Mouse (Mus musculus) testis, adult 2 months (tissue): Measurements from ENCODE around the gene Pdzd7. TPM values are rescaled to one million over a fixed set of nuclear protein-coding genes. Genes with fewer than 3 reads are reported as not detected.
A peak's percentile ranks its signal among the peaks of the same experiment; 100 is the strongest.

Experiments
- H3K27ac ChIP-seq: fragments of 200-500 bp; 2 replicates; pipeline ENCODE4 v1.5.1; 2012; ENCODE audit warnings: low read depth, low read length; ENCODE audit not compliant: control insufficient read depth, insufficient read depth
- H3K27me3 ChIP-seq: fragments of 200-500 bp; 2 replicates; pipeline ENCODE4 v1.6.1; 2012; ENCODE audit warnings: mild to moderate bottlenecking, low read length, moderate library complexity; ENCODE audit not compliant: control insufficient read depth, insufficient read depth
- H3K36me3 ChIP-seq: fragments of 200-500 bp; 2 replicates; pipeline ENCODE4 v1.6.1; 2012; ENCODE audit warnings: mild to moderate bottlenecking, low read length; ENCODE audit not compliant: control insufficient read depth, insufficient read depth
- H3K4me1 ChIP-seq: fragments of 200-500 bp; 2 replicates; pipeline ENCODE4 v1.6.1; 2012; ENCODE audit warnings: low read length; ENCODE audit not compliant: control insufficient read depth, insufficient read depth
- H3K4me3 ChIP-seq: fragments of 200-500 bp; 2 replicates; pipeline ENCODE4 v1.5.1; 2012; ENCODE audit warnings: low read depth, mild to moderate bottlenecking, low read length, moderate library complexity, mixed read lengths; ENCODE audit not compliant: control insufficient read depth
- CTCF ChIP-seq: fragments of 200-500 bp; IDR thresholded peaks from 2 replicates; pipeline ENCODE4 v1.5.1; 2012; ENCODE audit warnings: low read depth, mild to moderate bottlenecking, inconsistent platforms, low read length, moderate library complexity; ENCODE audit not compliant: control insufficient read depth, insufficient read depth, insufficient replicate concordance
- POLR2A ChIP-seq: fragments of 200-500 bp; IDR thresholded peaks from 2 replicates; pipeline ENCODE4 v1.6.1; 2012; ENCODE audit warnings: low read depth, mild to moderate bottlenecking, inconsistent platforms, low read length, moderate library complexity; ENCODE audit not compliant: control insufficient read depth
- polyA plus RNA-seq: library from polyadenylated mRNA; depleted of rRNA; stranded (reverse); fragments of >200 nt; gene quantifications from 2 replicates; pipeline ENCODE4 v1.2.3, GENCODE M21; 2012

Gene Pdzd7
- polyA plus RNA-seq, 1 experiment, result 1.0 TPM

DNA sequence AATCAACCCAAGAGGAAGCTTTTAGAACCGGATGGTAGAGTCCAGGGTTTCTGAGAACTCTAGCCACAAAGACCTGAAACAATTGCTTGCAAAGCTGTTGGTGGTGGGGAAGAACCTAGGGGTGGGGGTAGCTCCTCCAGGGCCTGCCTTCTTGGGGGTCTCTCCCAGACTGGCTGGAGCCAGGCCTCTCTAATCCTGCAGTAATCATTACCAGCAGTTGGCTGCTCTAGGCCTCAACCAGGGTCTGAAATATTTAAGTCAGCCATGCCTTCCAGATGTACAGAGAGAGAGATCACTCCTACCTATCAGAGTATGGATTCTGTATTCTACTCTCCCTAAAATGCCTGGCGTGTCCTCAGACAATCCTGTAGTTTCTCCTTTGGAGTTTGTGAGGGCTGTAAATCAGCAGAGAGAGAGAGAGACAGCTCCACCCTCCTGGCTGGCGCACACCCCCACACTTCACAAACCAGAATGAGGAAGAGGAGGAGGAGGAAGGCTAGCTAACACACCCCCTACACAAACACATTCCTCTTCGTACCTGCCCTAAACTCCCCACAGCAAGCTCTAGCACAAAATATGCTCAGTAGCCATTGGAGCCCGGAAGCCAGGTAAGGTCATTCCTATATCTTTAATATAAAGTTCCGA is 31.8 kb downstream of the Pdzd7 start:
- no peak for TF ChIP-seq CTCF
- no peak for TF ChIP-seq POLR2A
- Histone ChIP-seq H3K4me1 (peaks cover 25% of the 10 kb centered on the region), H3K27ac (no peak overlapping the region), H3K36me3 (peaks cover 2% of the 10 kb centered on the region), H3K4me3 (no peak overlapping the region), H3K27me3 (peaks cover 3% of the 10 kb centered on the region)

DNA sequence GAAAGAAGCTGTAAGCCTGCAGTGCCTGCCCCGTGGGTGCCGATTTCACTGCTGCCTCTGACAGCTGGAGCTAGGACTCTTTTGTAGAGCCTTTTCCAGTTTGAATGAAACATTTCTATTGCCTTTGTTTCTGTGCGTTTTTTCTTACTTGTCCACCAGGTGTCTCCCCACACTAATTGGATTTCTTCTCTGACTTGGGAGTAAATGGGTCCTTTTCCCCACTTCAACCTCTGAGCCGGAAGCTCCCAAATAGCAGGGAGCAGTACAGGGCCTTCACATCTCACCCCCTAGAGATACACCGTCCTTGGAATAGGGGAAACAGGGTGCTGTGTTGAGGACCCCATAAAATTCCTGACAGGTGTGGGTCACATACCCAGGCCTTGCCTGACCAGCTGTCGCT is 32.9 kb downstream of the Pdzd7 start:
- Histone ChIP-seq H3K36me3 (peaks cover 2% of the 10 kb centered on the region), H3K27me3 (peaks cover 3% of the 10 kb centered on the region), H3K4me1 (peaks cover 21% of the 10 kb centered on the region), H3K4me3 (no peak overlapping the region), H3K27ac (no peak overlapping the region)
- no peak for TF ChIP-seq POLR2A
- TF ChIP-seq CTCF, result no peak

GRCm38 (mm10) chr19:45012219-45012618 is 33.3 kb downstream of the Pdzd7 start:
- TF ChIP-seq CTCF (no peak), POLR2A (no peak)
- no peak overlapping the region for H3K27ac ChIP-seq
- no peak overlapping the region for H3K4me3 ChIP-seq
- peaks cover 2% of the 10 kb centered on the region for H3K36me3 ChIP-seq
- H3K27me3 ChIP-seq, result peaks cover 3% of the 10 kb centered on the region
- H3K4me1 ChIP-seq, result peaks cover 26% of the 10 kb centered on the region

DNA sequence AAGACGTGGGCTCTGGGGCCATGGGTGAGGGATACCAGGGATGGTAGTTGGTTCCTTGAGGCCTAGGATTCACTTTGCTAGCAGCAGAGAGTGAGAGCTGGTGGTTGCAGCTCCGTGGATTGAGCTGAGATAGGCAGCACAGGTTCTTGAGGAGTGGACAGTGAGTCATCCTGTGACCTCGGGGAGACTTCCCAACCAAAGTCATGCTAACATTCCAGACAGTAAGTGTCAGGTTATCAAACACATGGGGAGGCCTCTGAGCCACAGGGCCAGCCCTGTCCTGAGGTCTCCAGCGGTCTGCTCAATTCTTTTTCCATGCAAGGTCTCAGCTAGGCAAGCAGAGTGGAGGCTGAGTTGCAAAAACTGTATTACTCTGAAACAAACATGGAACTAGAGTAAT is 34.9 kb downstream of the Pdzd7 start:
- peaks cover 2% of the 10 kb centered on the region for H3K36me3 ChIP-seq
- peaks cover 27% of the 10 kb centered on the region for H3K4me1 ChIP-seq
- H3K27me3 ChIP-seq, result peaks cover 2% of the 10 kb centered on the region; the same call in 1 of the 2 replicates
- no peak for TF ChIP-seq CTCF
- TF ChIP-seq POLR2A, result no peak
- H3K27ac ChIP-seq, result no peak overlapping the region
- H3K4me3 ChIP-seq, result no peak overlapping the region

GRCm38 (mm10) chr19:45007425-45008191 is 37.9 kb downstream of the Pdzd7 start:
- Histone ChIP-seq H3K27me3 (no peaks in the 10 kb centered on the region), H3K36me3 (peaks cover 2% of the 10 kb centered on the region), H3K4me3 (no peak overlapping the region), H3K4me1 (peaks cover 11% of the 10 kb centered on the region), H3K27ac (no peak overlapping the region; the same call in 1 of the 2 replicates)
- TF ChIP-seq CTCF, result no peak
- no peak for TF ChIP-seq POLR2A

GRCm38 (mm10) chr19:45007021-45007420 is 38.5 kb downstream of the Pdzd7 start:
- H3K4me3 ChIP-seq, result peak overlapping the region; percentile 95
- H3K4me1 ChIP-seq, result peaks cover 11% of the 10 kb centered on the region
- H3K27me3 ChIP-seq, result no peaks in the 10 kb centered on the region
- no peak for TF ChIP-seq POLR2A
- TF ChIP-seq CTCF, result no peak
- H3K36me3 ChIP-seq, result peaks cover 2% of the 10 kb centered on the region
- H3K27ac ChIP-seq, result peak overlapping the region; percentile 85

DNA sequence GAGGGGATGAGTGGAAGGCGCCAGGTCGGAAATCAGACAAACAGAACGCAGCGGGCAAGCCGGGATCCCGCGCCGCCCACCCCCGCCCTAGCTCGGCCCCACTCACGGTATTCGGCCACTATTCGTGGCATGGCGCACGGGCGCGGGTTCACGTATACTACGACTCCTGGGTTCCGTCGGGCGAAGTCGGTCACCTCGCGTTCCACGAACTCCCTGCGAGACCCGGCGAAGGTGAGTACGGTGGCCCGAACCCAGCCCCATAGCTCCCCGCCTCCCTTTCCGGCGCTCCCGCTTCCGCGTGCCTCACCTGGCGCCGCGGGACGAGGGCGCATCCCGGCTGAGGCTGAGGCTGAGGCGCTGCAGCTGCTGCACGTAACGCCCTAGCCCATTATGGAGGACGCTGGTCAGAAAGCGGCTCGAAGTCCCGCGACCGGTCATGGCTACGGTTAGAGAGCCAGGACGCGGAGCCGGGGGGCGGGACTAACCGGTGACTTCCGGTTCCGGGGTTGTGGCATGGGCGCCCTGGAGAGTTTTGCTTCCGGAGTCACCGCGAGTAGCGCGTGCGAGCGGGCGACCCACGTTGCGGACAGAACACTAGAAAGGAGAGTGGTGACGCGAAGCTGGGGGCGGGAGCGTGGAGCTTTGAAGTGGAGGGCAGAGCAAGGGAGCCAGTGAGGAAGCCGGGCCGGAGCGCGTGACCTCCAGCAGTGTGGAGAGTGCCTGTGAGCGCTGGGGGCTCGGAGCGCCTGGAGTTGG is 39.4 kb downstream of the Pdzd7 start, which contains the start of gene Mrpl43:
TSS of gene Mrpl43 (minus strand) at position 486 of the 756 bp plus-strand sequence.
- Histone ChIP-seq H3K27ac (peak within 1 kb of the TSS; percentile 98), H3K36me3 (peaks cover 2% of the 10 kb centered on the region), H3K27me3 (no peaks in the 10 kb centered on the region), H3K4me3 (peak within 1 kb of the TSS; percentile 95), H3K4me1 (peaks cover 11% of the 10 kb centered on the region)
- TF ChIP-seq POLR2A, result peak; percentile 71
- TF ChIP-seq CTCF, result no peak
